Mouse (Mus musculus) ES-E14 (cell line): ENCODE results near the gene Ndufaf8.

Source experiments
- CHD2 ChIP-seq: IDR thresholded peaks from 2 replicates; pipeline ENCODE4 v1.6.1; 2014; ENCODE audit warnings: mild to moderate bottlenecking, low read depth, low read length, inconsistent platforms
- MAFK ChIP-seq: IDR thresholded peaks from 2 replicates; pipeline ENCODE4 v1.6.1; 2014; ENCODE audit warnings: mild to moderate bottlenecking, low read depth, low read length, inconsistent platforms; ENCODE audit not compliant: insufficient read depth
- ZC3H11A ChIP-seq: IDR thresholded peaks from 2 replicates; pipeline ENCODE4 v1.6.1; 2012; ENCODE audit warnings: low read depth, mild to moderate bottlenecking, inconsistent platforms, low read length, borderline replicate concordance
- ZNF384 ChIP-seq: IDR thresholded peaks from 2 replicates; pipeline ENCODE4 v1.6.1; 2012; ENCODE audit warnings: low read depth, low read length, inconsistent platforms

GRCm38 (mm10) chr11:120107026-120107425 is 8.3 kb downstream of the Ndufaf8 start:
- no peak for TF ChIP-seq ZNF384
- TF ChIP-seq MAFK, result no peak
- TF ChIP-seq CHD2, result no peak
- TF ChIP-seq ZC3H11A, result no peak
